8 mouse cellular contexts compared by ENCODE assay signal in the genomic region with DNA sequence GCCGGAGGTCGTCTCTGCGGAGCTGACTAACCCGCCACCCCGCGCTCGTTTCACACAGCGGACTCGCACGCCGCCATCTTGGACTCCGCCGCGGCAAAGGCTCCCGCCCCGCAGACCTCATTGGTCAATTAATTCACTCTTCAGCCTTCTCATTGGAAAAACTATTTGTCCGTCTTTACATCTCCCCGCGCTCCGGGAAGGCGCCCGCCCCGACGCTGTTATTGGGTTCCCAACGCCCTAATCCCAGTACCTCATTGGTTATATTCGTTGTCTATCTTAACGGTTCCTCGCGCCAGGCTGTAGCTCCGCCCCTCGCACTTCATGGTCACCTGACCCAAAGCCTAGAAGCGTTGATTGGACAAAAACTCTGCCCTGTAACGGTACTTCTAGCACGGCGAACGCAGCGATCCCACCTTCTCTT. TPM values are rescaled to one million over a fixed set of nuclear protein-coding genes. Genes with fewer than 3 reads are reported as not detected.
DNase-seq lines count a peak whose midpoint lies in the region.

No protein-coding gene starts in this region.

- peak; percentile 83 to 84 for DNase-seq in adrenal gland, adult 18-20 months (ENCODE audit: low spot score in 2 of 2)
- peak; percentile 100 for DNase-seq in embryo, embryonic 10.5 days (ENCODE audit: low spot score)
- peak; percentile 86 for DNase-seq in gastrocnemius, postnatal 10 days
- DNase-seq in induced T-regulatory cell, adult 2 months (ENCODE audit: low read depth) = peak; percentile 99
- peak; percentile 99 for DNase-seq in left cerebral cortex, adult 9 months (ENCODE audit: low spot score in 2 of 2)
- peak; percentile 98 to 99 for DNase-seq in right cerebral cortex, postnatal 10 days (ENCODE audit: low spot score in 2 of 2)
- DNase-seq in yolk sac, embryonic 10.5 days (ENCODE audit: low spot score) = peak; percentile 98

- peaks cover 35% of the 10 kb centered on the region for H3K4me1 ChIP-seq in megakaryocyte, embryonic 14.5 days

- peak overlapping the region; percentile 97 for H3K4me3 ChIP-seq in megakaryocyte, embryonic 14.5 days (replicated peaks)

- H3K9me3 ChIP-seq in megakaryocyte, embryonic 14.5 days = no peaks in the 10 kb centered on the region

- H3K27me3 ChIP-seq in megakaryocyte, embryonic 14.5 days (replicated peaks) = no peaks in the 10 kb centered on the region

- peaks cover 24% of the 10 kb centered on the region for H3K36me3 ChIP-seq in megakaryocyte, embryonic 14.5 days (replicated peaks; ENCODE audit: low read length)

RNA-seq across cellular contexts. Expression of gene Rbm15, which starts 0.5 kb away (rescaled TPM):
- total RNA-seq in adrenal gland, adult 18-20 months (2021) = 10 to 100 TPM; 35.4 to 42.5 TPM
- 10 to 100 TPM; 19.2 to 24.1 TPM for total RNA-seq in gastrocnemius, postnatal 10 days (2021)
- polyA plus RNA-seq in megakaryocyte, embryonic 14.5 days (2012; ENCODE audit: insufficient read depth, low replicate concordance) = 0.38 and 1.3 TPM in 2 replicates

RNA-seq across cellular contexts. Expression of gene Slc16a4, which starts 41.9 kb away (rescaled TPM):
- total RNA-seq in adrenal gland, adult 18-20 months (2021) = under 1 TPM; 0.35 to 0.53 TPM
- total RNA-seq in gastrocnemius, postnatal 10 days (2021) = under 1 TPM; 0.16 to 0.18 TPM
- polyA plus RNA-seq in megakaryocyte, embryonic 14.5 days (2012; ENCODE audit: insufficient read depth, low replicate concordance) = not detected in 2 replicates

RNA-seq across cellular contexts. Expression of gene Lamtor5, which starts 54.3 kb away (rescaled TPM):
- 10 to 100 TPM; 83.0 to 85.9 TPM for total RNA-seq in adrenal gland, adult 18-20 months (2021)
- total RNA-seq in gastrocnemius, postnatal 10 days (2021) = 10 to 100 TPM; 50.5 to 53.2 TPM
- polyA plus RNA-seq in megakaryocyte, embryonic 14.5 days (2012; ENCODE audit: insufficient read depth, low replicate concordance) = 7.0 and 33.7 TPM in 2 replicates

Comparison
In these comparisons a context has a peak if more than half of its experiments do, and no peak if none do; other contexts are left out.
1. Peak in every context shown above with its lines: DNase-seq and H3K4me3 ChIP-seq.